Mouse (Mus musculus): ENCODE data around the gene Rptor. TPM values are rescaled to one million over a fixed set of nuclear protein-coding genes. Genes with fewer than 3 reads are reported as not detected.

The Rptor gene
- total RNA-seq, 2 experiments from 2014 or later: 63.1 to 64.1 TPM

DNA sequence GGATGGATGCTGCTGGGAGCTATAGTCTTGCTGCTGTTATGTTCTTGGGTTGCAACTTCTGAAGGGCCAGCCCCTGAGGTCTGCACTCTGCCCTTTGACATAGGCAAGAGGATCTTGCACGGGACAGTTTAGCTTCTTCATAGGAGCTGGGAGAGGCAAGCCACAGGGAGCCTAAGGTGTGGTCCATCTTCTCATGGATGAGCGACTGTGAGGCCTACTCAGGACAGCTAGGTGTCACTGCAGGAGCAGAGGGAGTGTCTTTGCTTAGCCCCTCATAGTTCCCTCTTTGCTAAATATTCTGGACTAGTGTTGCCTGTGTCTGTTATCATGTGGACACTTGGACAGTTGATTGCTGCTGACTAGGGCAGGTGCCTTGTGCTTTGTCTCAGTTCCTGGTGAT, 345.2 kb downstream of the Rptor start:
- DNase-seq (ENCODE audit: low spot score in 2 of 2): no peak

DNA sequence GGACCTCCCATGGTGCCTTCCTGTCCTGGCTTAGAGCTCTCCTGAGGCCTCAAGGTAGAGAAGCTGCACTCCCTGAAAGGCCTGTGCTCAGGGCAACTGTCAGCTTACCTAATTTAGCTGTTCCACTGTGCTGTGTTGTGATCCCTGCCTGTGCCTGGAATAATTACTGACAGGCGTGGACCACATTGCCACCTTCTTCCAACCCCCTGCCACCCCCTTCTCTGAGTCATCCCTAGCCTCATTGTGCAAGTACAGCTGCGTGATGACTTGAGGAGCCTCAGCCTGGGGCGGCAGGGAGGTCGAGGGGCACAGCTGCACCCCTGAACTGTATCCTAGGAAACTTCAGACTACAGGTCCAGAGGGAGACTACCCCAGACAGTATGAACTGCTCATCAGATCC, 345.6 kb downstream of the Rptor start:
- DNase-seq (ENCODE audit: low spot score in 2 of 2): no peak

DNA sequence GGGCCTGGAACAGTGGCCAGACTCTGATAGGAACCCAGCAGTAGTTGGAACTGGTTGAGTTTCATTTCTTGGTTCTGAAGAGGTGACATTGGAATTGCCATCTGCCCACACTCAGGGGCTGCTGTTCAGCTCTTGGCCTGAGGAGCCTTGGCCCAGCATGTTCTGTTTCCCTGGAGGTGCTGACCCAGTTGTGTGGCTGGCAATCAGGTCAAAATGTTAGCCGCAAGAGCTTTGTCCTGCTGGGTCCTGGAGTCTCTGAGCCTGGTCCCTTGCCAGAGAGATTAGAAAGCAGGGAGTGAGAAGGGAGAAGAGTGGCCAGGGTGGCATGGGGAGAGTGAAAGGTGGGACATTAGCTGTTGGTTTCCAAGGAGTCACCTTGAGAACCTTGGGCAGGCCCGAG, 346.1 kb downstream of the Rptor start:
- DNase-seq (ENCODE audit: low spot score in 2 of 2): no peak

Other genes with a start within 250 kb of the Rptor start
- gene Sgsh, start 247.4 kb upstream of the Rptor start, total RNA-seq (2021): 1 to 10 TPM; 3.9 to 4.1 TPM
- 1 to 10 TPM; 3.4 to 4.0 TPM for gene Slc26a11, start 247.3 kb upstream of the Rptor start, total RNA-seq (2021)
- gene Rnf213, start 209.8 kb upstream of the Rptor start, total RNA-seq (2021): 1 to 10 TPM; 3.6 to 4.0 TPM
- 10 to 100 TPM; 32.2 to 35.1 TPM for gene Endov, start 111.6 kb upstream of the Rptor start, total RNA-seq (2021)
- 100 to 1,000 TPM; 226 to 265 TPM for gene Nptx1, start 55.2 kb upstream of the Rptor start, total RNA-seq (2021)

Data from left cerebral cortex, adult 18-20 months (tissue).